Mouse (Mus musculus) small intestine, adult 2 months (tissue): ENCODE measurements around the gene Nudt3.

ENCODE experiments used
- CTCF ChIP-seq: fragments of 200-500 bp; IDR thresholded peaks from 2 replicates; pipeline ENCODE4 v1.5.1; 2012; ENCODE audit warnings: low read depth, mild to moderate bottlenecking, control low read depth, inconsistent platforms, low read length, moderate library complexity, mixed read lengths; ENCODE audit not compliant: insufficient replicate concordance, insufficient read length; ENCODE audit errors: extremely low read depth
- POLR2A ChIP-seq: fragments of 200-500 bp; IDR thresholded peaks from 2 replicates; pipeline ENCODE4 v1.6.1; 2012; ENCODE audit warnings: low read depth, mild to moderate bottlenecking, control low read depth, inconsistent platforms, low read length, moderate library complexity

DNA sequence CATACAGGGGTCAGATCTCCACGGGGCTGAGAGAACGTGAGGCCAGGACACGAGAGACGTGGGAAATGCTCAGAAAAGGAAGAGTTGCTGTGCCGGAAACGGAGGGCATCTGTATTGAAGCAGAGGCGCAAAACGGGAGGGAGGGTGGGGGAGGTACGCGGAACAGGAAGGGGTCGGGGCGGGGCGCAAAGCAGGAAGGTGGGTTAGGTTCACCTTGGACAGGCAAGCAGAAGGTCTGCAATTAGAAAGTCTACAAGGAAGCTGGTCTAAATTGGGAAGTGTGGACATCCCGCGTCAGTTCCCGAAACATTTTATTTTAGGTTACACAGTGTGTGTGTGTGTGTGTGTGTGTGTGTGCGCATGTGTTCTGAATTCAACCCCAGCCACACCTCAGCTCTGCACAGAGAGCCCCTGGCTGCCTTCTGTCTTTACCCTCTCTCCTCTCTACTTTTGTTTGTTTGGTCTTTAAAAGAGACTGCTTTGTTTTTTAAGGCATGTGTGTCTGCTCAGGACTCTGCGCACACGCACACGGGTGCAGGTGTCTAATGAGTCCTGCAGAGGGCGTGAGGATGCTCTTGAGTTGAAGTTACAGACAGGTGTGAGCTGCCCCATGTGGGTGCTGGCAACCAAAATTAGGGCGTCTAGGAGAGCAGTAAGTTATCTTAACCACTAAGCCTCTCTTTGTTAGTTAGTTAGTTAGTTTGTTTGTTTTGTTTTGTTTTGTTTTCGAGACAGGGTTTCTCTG, 28.9 kb upstream of the Nudt3 start:
- TF ChIP-seq CTCF: no peak
- no peak for TF ChIP-seq POLR2A
